Mouse (Mus musculus): Measurements from ENCODE around the gene Lrwd1. TPM values are rescaled to one million over a fixed set of nuclear protein-coding genes. Genes with fewer than 3 reads are reported as not detected.

Lrwd1 gene
- total and polyA plus RNA-seq, 3 experiments: 52.2 to 62.1 (median 54.3) TPM

DNA sequence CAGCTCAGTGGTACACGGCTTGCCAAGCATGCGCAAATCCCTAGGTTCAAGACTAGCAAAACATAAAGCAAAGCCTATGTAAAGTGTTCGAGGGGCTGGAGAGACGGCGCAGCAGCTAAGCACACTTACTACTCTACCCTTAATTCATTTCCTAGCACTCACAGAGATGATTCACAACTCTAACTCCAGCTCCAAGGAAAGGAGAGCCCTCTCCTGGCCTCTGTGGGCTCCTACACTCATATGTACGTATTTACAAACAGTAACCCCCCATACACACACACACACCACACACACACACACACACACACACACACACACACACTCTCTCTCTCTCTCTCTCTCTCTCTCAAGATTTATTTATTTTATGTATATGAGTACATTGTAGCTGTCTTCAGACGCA, 47.9 kb upstream of the Lrwd1 start:
- no peak overlapping the region for H3K27ac ChIP-seq (ENCODE audit: insufficient read depth, low read depth)
- dilution Hi-C loops (cut with MboI; ENCODE audit: extremely low pct_ligation_motif_present, extremely low pct_unique_long_range_greater_than_20kb, low sequenced_read_pairs): no loop called here

DNA sequence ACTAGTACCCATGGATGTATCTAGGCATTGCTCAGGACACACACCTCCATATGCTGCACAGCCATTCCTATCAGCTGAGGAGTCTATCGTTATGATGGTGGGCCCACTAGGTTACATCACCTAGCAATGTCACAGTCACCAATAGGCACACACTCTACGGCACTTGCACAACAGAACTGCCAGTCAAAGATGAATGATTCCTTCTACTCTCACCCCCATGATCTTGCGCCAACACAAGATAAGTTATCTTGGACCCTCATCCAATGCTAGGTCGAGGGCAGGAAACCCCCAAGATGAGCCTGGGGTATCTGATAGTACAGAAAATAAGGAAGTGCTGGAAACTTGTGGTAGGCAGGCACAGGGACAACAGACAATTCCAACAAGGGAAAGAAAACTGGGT, 47.0 kb upstream of the Lrwd1 start:
- DNase-seq (ENCODE audit: extremely low read depth): no peak
- H3K36me3 ChIP-seq (replicated peaks in 1 of 2; ENCODE audit: control insufficient read depth in 1 of 2, insufficient read depth in 1 of 2, low read length in 1 of 2): peaks cover 71 to 92% of the 10 kb centered on the region in 2 experiments
- dilution Hi-C loops (cut with MboI; ENCODE audit: extremely low pct_ligation_motif_present, extremely low pct_unique_long_range_greater_than_20kb, low sequenced_read_pairs): no loop called here

More for the DNA sequence above, 47.9 kb upstream of the Lrwd1 start:
- H3K4me3 ChIP-seq (replicated peaks in 1 of 3; ENCODE audit: low read depth in 2 of 3, low read length in 2 of 3, poor library complexity in 1 of 3): no peak overlapping the region
- peaks cover 75 to 92% of the 10 kb centered on the region in 2 experiments for H3K36me3 ChIP-seq (replicated peaks in 1 of 2; ENCODE audit: control insufficient read depth in 1 of 2, insufficient read depth in 1 of 2, low read length in 1 of 2)
- H3K9ac ChIP-seq (ENCODE audit: insufficient read depth, low read depth): no peak overlapping the region
- H3K9me3 ChIP-seq (replicated peaks; ENCODE audit: low read length): no peaks in the 10 kb centered on the region
- in situ Hi-C loops (cut with MboI; ENCODE audit: low pct_ligation_motif_present, low pct_unique_long_range_greater_than_20kb, low sequenced_read_pairs): no loop called here
- no peak for DNase-seq (ENCODE audit: extremely low read depth)
- H3K79me2 ChIP-seq (replicated peaks; ENCODE audit: control insufficient read depth, extremely low read depth, insufficient read depth, poor library complexity, severe bottlenecking): no peaks in the 10 kb centered on the region
- no peak overlapping the region for H3K4me2 ChIP-seq (ENCODE audit: insufficient read depth, low read depth, poor library complexity, severe bottlenecking)
- H3K27me3 ChIP-seq (replicated peaks): no peaks in the 10 kb centered on the region
- H3K4me1 ChIP-seq (ENCODE audit: control insufficient read depth in 1 of 2, insufficient read depth in 2 of 2): peaks cover 6 to 8% of the 10 kb centered on the region in 2 experiments; a peak in 3 of 4 replicates
- TF ChIP-seq MAFK (IDR thresholded peaks at IDR 0.05; ENCODE audit: insufficient replicate concordance, low read length): no peak
- TF ChIP-seq ZKSCAN1 (IDR thresholded peaks at IDR 0.05; ENCODE audit: borderline replicate concordance, low read depth, low read length): no peak
- no peak for TF ChIP-seq ETS1 (conservative IDR thresholded peaks at IDR 0.05; ENCODE audit: low read depth, low read length)
- no peak for TF ChIP-seq UBTF (IDR thresholded peaks at IDR 0.05; ENCODE audit: low read depth, low read length)
- TF ChIP-seq CHD2 (IDR thresholded peaks at IDR 0.05; ENCODE audit: low read length): no peak
- TF ChIP-seq GABPA (IDR thresholded peaks at IDR 0.05; ENCODE audit: insufficient replicate concordance, low read depth, low read length): no peak
- TF ChIP-seq CHD1 (IDR thresholded peaks at IDR 0.05; ENCODE audit: low read depth, low read length): no peak
- TF ChIP-seq ZMIZ1 (IDR thresholded peaks at IDR 0.05; ENCODE audit: low read depth, low read length): no peak
- no peak for TF ChIP-seq EP300 (IDR thresholded peaks at IDR 0.05; ENCODE audit: low read length)
- peak in 1 of 2 experiments; percentile 43; a peak in 2 of 4 replicates for TF ChIP-seq CTCF (conservative IDR thresholded peaks at IDR 0.05 in 1 of 2, IDR thresholded peaks at IDR 0.05 in 1 of 2; ENCODE audit: low read depth in 2 of 2, low read length in 2 of 2)
- peak; percentile 21 for TF ChIP-seq RAD21 (IDR thresholded peaks at IDR 0.05; ENCODE audit: low read depth, low read length)
- no peak for TF ChIP-seq NRF1 (IDR thresholded peaks at IDR 0.05; ENCODE audit: low read depth, low read length)
- TF ChIP-seq IRF4 (IDR thresholded peaks at IDR 0.05; ENCODE audit: low read depth, low read length): no peak
- no peak for TF ChIP-seq E2F4 (IDR thresholded peaks at IDR 0.05; ENCODE audit: insufficient replicate concordance, low read depth, low read length)
- no peak for TF ChIP-seq ZNF384 (IDR thresholded peaks at IDR 0.05; ENCODE audit: low read depth, low read length)
- TF ChIP-seq USF2 (conservative IDR thresholded peaks at IDR 0.05; ENCODE audit: low read depth, low read length): no peak
- TF ChIP-seq MXI1 (IDR thresholded peaks at IDR 0.05; ENCODE audit: low read depth, low read length): no peak
- TF ChIP-seq MAX (IDR thresholded peaks at IDR 0.05; ENCODE audit: low read length): no peak
- no peak for TF ChIP-seq RCOR1 (conservative IDR thresholded peaks at IDR 0.05; ENCODE audit: low read depth, low read length)
- no peak for TF ChIP-seq JUND (conservative IDR thresholded peaks at IDR 0.05; ENCODE audit: low read depth, low read length)
- no peak for TF ChIP-seq PAX5 (IDR thresholded peaks at IDR 0.05; ENCODE audit: low read length)
- no peak for TF ChIP-seq POLR2A (IDR thresholded peaks at IDR 0.05; ENCODE audit: low read depth, low read length)
- peak; percentile 10; the same call in 1 of the 2 replicates for TF ChIP-seq SMC3 (IDR thresholded peaks at IDR 0.05; ENCODE audit: low read depth, low read length)
- no peak for TF ChIP-seq ELF1 (IDR thresholded peaks at IDR 0.05; ENCODE audit: low read depth, low read length)

More for the DNA sequence above, 47.0 kb upstream of the Lrwd1 start:
- Histone ChIP-seq H3K27me3 (replicated peaks) (no peaks in the 10 kb centered on the region), H3K4me1 (ENCODE audit: control insufficient read depth in 1 of 2, insufficient read depth in 2 of 2) (peaks cover 6 to 8% of the 10 kb centered on the region in 2 experiments; a peak in 3 of 4 replicates), H3K9me3 (replicated peaks; ENCODE audit: low read length) (no peaks in the 10 kb centered on the region), H3K4me2 (ENCODE audit: insufficient read depth, low read depth, poor library complexity, severe bottlenecking) (no peak overlapping the region), H3K27ac (ENCODE audit: insufficient read depth, low read depth) (no peak overlapping the region), H3K9ac (ENCODE audit: insufficient read depth, low read depth) (no peak overlapping the region), H3K4me3 (replicated peaks in 1 of 3; ENCODE audit: low read depth in 2 of 3, low read length in 2 of 3, poor library complexity in 1 of 3) (no peak overlapping the region), H3K79me2 (replicated peaks; ENCODE audit: control insufficient read depth, extremely low read depth, insufficient read depth, poor library complexity, severe bottlenecking) (no peaks in the 10 kb centered on the region)
- in situ Hi-C loops (cut with MboI; ENCODE audit: low pct_ligation_motif_present, low pct_unique_long_range_greater_than_20kb, low sequenced_read_pairs): no loop called here
- TF ChIP-seq JUND (conservative IDR thresholded peaks at IDR 0.05; ENCODE audit: low read depth, low read length): no peak
- no peak for TF ChIP-seq MAFK (IDR thresholded peaks at IDR 0.05; ENCODE audit: insufficient replicate concordance, low read length)
- no peak for TF ChIP-seq USF1 (IDR thresholded peaks at IDR 0.05; ENCODE audit: low read depth, low read length)
- no peak for TF ChIP-seq ELF1 (IDR thresholded peaks at IDR 0.05; ENCODE audit: low read depth, low read length)
- TF ChIP-seq CTCF (conservative IDR thresholded peaks at IDR 0.05 in 1 of 2, IDR thresholded peaks at IDR 0.05 in 1 of 2; ENCODE audit: low read depth in 2 of 2, low read length in 2 of 2): no peak
- TF ChIP-seq SIN3A (IDR thresholded peaks at IDR 0.05; ENCODE audit: low read length): no peak
- no peak for TF ChIP-seq TCF12 (IDR thresholded peaks at IDR 0.05; ENCODE audit: low read depth, low read length)
- TF ChIP-seq ZKSCAN1 (IDR thresholded peaks at IDR 0.05; ENCODE audit: borderline replicate concordance, low read depth, low read length): no peak
- no peak for TF ChIP-seq ZC3H11A (IDR thresholded peaks at IDR 0.05; ENCODE audit: low read depth, low read length)
- no peak for TF ChIP-seq MAX (IDR thresholded peaks at IDR 0.05; ENCODE audit: low read length)
- TF ChIP-seq HCFC1 (IDR thresholded peaks at IDR 0.05; ENCODE audit: low read depth, low read length): no peak
- TF ChIP-seq POLR2AphosphoS2 (IDR thresholded peaks at IDR 0.05; ENCODE audit: low read depth, low read length): no peak
